Comparison of ENCODE assay signal across 12 mouse cellular contexts in genomic region chr16:23632681-23633080, GRCm38 (mm10).
A peak's percentile ranks its signal among the peaks of the same experiment; 100 is the strongest.
DNase-seq lines count a peak whose midpoint lies in the region; ATAC-seq and TF ChIP-seq lines count a peak whose summit lies in the region.
"Had no signal": no experiment of that assay in that cellular context is flagged by ENCODE, and none has a peak within 500 bp of the region (broad histone marks: within the 10 kb centered on the region; RNA-seq: fewer than 3 reads in every experiment).

No protein-coding gene starts in this region.

- H3K9me3 ChIP-seq in heart, embryonic 11.5 days (replicated peaks; ENCODE audit: control insufficient read depth, low read length) = no peaks in the 10 kb centered on the region
- H3K9me3 ChIP-seq in liver, postnatal 0 days (ENCODE audit: low read length) = no peaks in the 10 kb centered on the region
- H3K9me3 ChIP-seq in liver, embryonic 12.5 days (replicated peaks) = no peaks in the 10 kb centered on the region
- no peaks in the 10 kb centered on the region for H3K9me3 ChIP-seq in ES-E14 (ENCODE audit: control insufficient read depth, insufficient read depth, low read depth, low read length)
- H3K9me3 ChIP-seq: kidney, embryonic 15.5 days; neural tube, embryonic 13.5 days had no signal

- TF ChIP-seq POLR2A in small intestine, adult 2 months (IDR thresholded peaks at IDR 0.05; ENCODE audit: low read depth, low read length) = no peak

- DNase-seq in heart, adult 11 months = peak; percentile 52
- peak; percentile 24 for DNase-seq in liver, postnatal 0 days
- peak; percentile 39 for DNase-seq in ES-E14 (ENCODE audit: low read depth, low spot score)
- DNase-seq in embryo, embryonic 10.5 days (ENCODE audit: low spot score) = no peak
- DNase-seq in embryo, embryonic 9.5 days (ENCODE audit: extremely low spot score) = no peak
- DNase-seq: adrenal gland, postnatal 25 days had no signal

- H3K9ac ChIP-seq in heart, embryonic 11.5 days (ENCODE audit: low read depth, low read length) = no peak overlapping the region
- H3K9ac ChIP-seq in liver, postnatal 0 days (replicated peaks) = no peak overlapping the region
- no peak overlapping the region for H3K9ac ChIP-seq in liver, embryonic 12.5 days
- no peak overlapping the region for H3K9ac ChIP-seq in ES-E14 (ENCODE audit: insufficient read depth, low read depth, low read length, poor library complexity, severe bottlenecking)
- H3K9ac ChIP-seq: kidney, embryonic 15.5 days; neural tube, embryonic 13.5 days had no signal

- no peak overlapping the region for H3K4me3 ChIP-seq in heart, embryonic 11.5 days (ENCODE audit: low read depth, low read length)
- H3K4me3 ChIP-seq in liver, postnatal 0 days (ENCODE audit: low read depth, low read length) = no peak overlapping the region
- no peak overlapping the region for H3K4me3 ChIP-seq in liver, embryonic 12.5 days
- no peak overlapping the region for H3K4me3 ChIP-seq in ES-E14 (ENCODE audit: insufficient read depth in 1 of 2, low read depth in 1 of 2, low read length in 2 of 2, poor library complexity in 1 of 2, severe bottlenecking in 1 of 2)
- no peak overlapping the region for H3K4me3 ChIP-seq in small intestine, adult 2 months (ENCODE audit: low read depth, low read length)
- H3K4me3 ChIP-seq: erythroblast, embryonic 14.5 days; kidney, embryonic 15.5 days; neural tube, embryonic 13.5 days had no signal

- 63% methylated on average over 2 of the region's 2 CpGs for WGBS in heart, embryonic 11.5 days (ENCODE audit: insufficient replicate concordance)
- WGBS in liver, postnatal 0 days (ENCODE audit: insufficient replicate concordance) = 63% methylated on average over 2 of the region's 2 CpGs
- WGBS in liver, embryonic 12.5 days (ENCODE audit: insufficient replicate concordance) = 53% methylated on average over 2 of the region's 2 CpGs
- WGBS in small intestine, adult 2 months = 64% methylated on average over 2 of the region's 2 CpGs

- H3K4me2 ChIP-seq in heart, embryonic 11.5 days = no peak overlapping the region
- no peak overlapping the region for H3K4me2 ChIP-seq in liver, postnatal 0 days (ENCODE audit: low read depth, low read length)
- H3K4me2 ChIP-seq in liver, embryonic 12.5 days = no peak overlapping the region
- H3K4me2 ChIP-seq: kidney, embryonic 15.5 days; neural tube, embryonic 13.5 days had no signal

- no peak for TF ChIP-seq EP300 in liver, postnatal 0 days (IDR thresholded peaks at IDR 0.05; ENCODE audit: low read depth)

- ATAC-seq in heart, embryonic 11.5 days (replicated peaks; ENCODE audit: insufficient number of reproducible peaks, low FRiP score, low TSS enrichment) = no peak
- no peak for ATAC-seq in liver, postnatal 0 days
- no peak for ATAC-seq in liver, embryonic 12.5 days

- in situ Hi-C loops in ES-E14 (cut with MboI; ENCODE audit: low sequenced_read_pairs in 2 of 2, unreplicated experiment in 2 of 2) = loop anchor here in 1 of 2 experiments (25.0 kb wide), 1 partner anchor 170 kb away; no protein-coding TSS in a partner anchor

- H3K4me1 ChIP-seq in heart, embryonic 11.5 days (ENCODE audit: control insufficient read depth, insufficient read depth, low read length) = no peaks in the 10 kb centered on the region
- H3K4me1 ChIP-seq in liver, postnatal 0 days (ENCODE audit: insufficient read depth) = no peaks in the 10 kb centered on the region
- no peaks in the 10 kb centered on the region for H3K4me1 ChIP-seq in liver, embryonic 12.5 days
- no peaks in the 10 kb centered on the region for H3K4me1 ChIP-seq in ES-E14 (ENCODE audit: control insufficient read depth in 2 of 2, insufficient read depth in 2 of 2, low read length in 2 of 2, poor library complexity in 1 of 2)
- no peaks in the 10 kb centered on the region for H3K4me1 ChIP-seq in small intestine, adult 2 months (ENCODE audit: control insufficient read depth, insufficient read depth, insufficient read length, low read length)
- H3K4me1 ChIP-seq: kidney, embryonic 15.5 days; neural tube, embryonic 13.5 days had no signal

- no peaks in the 10 kb centered on the region for H3K36me3 ChIP-seq in heart, embryonic 11.5 days (ENCODE audit: control insufficient read depth, insufficient read depth, low read length)
- H3K36me3 ChIP-seq in liver, postnatal 0 days (replicated peaks; ENCODE audit: insufficient read depth, low read length) = no peaks in the 10 kb centered on the region
- H3K36me3 ChIP-seq in liver, embryonic 12.5 days = no peaks in the 10 kb centered on the region
- H3K36me3 ChIP-seq in ES-E14 (ENCODE audit: control insufficient read depth, insufficient read depth, low read length, poor library complexity, severe bottlenecking) = no peaks in the 10 kb centered on the region
- no peaks in the 10 kb centered on the region for H3K36me3 ChIP-seq in small intestine, adult 2 months (ENCODE audit: control insufficient read depth, insufficient read depth, low read length)
- H3K36me3 ChIP-seq: kidney, embryonic 15.5 days; neural tube, embryonic 13.5 days had no signal

- no peaks in the 10 kb centered on the region for H3K27me3 ChIP-seq in heart, embryonic 11.5 days (ENCODE audit: control insufficient read depth, insufficient read depth, low read length)
- no peaks in the 10 kb centered on the region for H3K27me3 ChIP-seq in liver, postnatal 0 days (ENCODE audit: insufficient read depth, low read length)
- H3K27me3 ChIP-seq in liver, embryonic 12.5 days (replicated peaks) = no peaks in the 10 kb centered on the region
- H3K27me3 ChIP-seq in small intestine, adult 2 months (ENCODE audit: control insufficient read depth, insufficient read depth, low read length) = no peaks in the 10 kb centered on the region
- H3K27me3 ChIP-seq: kidney, embryonic 15.5 days; neural tube, embryonic 13.5 days had no signal

- TF ChIP-seq CTCF in liver, postnatal 0 days (IDR thresholded peaks at IDR 0.05; ENCODE audit: low read depth) = peak; percentile 53
- TF ChIP-seq CTCF in small intestine, adult 2 months (IDR thresholded peaks at IDR 0.05; ENCODE audit: extremely low read depth, insufficient read length, insufficient replicate concordance, low read depth, low read length) = peak; percentile 33; the same call in 1 of the 2 replicates

- H3K27ac ChIP-seq in heart, embryonic 11.5 days (ENCODE audit: low read depth, low read length) = no peak overlapping the region
- H3K27ac ChIP-seq in liver, postnatal 0 days (ENCODE audit: low read depth) = no peak overlapping the region
- H3K27ac ChIP-seq in liver, embryonic 12.5 days = no peak overlapping the region
- H3K27ac ChIP-seq in ES-E14 (ENCODE audit: insufficient read depth, low read depth, low read length, poor library complexity, severe bottlenecking) = no peak overlapping the region
- no peak overlapping the region for H3K27ac ChIP-seq in small intestine, adult 2 months (ENCODE audit: insufficient read depth, low read depth, low read length)
- H3K27ac ChIP-seq: kidney, embryonic 15.5 days; neural tube, embryonic 13.5 days had no signal

TF ChIP-seq in ES-E14, 5 proteins besides CTCF, POLR2A, EP300 and RAD21:
- TF ChIP-seq ZC3H11A (IDR thresholded peaks at IDR 0.05; ENCODE audit: borderline replicate concordance, low read depth, low read length) (peak; percentile 81; the same call in 1 of the 2 replicates), MAFK (IDR thresholded peaks at IDR 0.05; ENCODE audit: insufficient read depth, low read depth, low read length) (no peak)

Comparison
In these comparisons a context has a peak if more than half of its experiments do, and no peak if none do; other contexts are left out.
1. DNase-seq: peak in heart, adult 11 months (single experiment), liver, postnatal 0 days (single experiment) and ES-E14 (single experiment); none in embryo, embryonic 10.5 days (single experiment) and embryo, embryonic 9.5 days (single experiment).